ENCODE assay signal across 8 mouse cellular contexts in the genomic region with DNA sequence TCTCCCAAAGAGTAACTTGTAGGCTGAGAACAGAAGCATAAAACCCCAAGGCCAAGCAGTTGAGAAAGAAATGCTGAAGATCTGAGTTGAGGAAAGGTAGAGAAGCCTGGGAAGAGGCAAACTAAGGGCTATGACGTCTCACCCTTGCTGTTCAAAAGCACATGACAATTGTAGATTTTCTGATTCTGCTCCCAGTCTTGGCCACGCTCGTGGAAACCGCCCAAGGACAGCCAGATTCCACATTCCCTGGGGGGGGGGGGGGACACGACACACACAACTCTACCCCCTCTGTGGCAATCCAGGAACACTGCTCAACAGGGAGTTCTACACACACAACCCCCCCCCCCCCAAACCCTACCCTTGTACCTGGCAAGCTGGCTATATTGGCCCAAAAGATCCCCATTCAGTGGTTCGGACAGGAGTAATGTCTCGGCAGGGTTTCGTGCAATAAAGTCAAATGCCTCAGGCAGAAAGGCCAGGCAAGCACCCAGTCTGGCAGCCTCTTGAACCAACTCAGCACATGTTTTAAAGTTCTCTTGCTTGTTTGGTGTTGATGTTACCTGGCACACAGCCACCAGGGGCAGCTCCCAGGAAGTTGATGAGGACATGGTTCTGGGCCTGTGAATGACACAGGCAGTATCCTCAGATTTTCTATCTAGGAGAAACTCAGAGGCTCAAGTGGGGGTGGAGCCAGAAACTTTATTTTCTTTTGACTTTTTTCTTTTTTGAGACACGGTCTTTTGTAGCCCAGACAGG. TPM values are rescaled to one million over a fixed set of nuclear protein-coding genes. Genes with fewer than 3 reads are reported as not detected.
DNase-seq lines count a peak whose midpoint lies in the region; ATAC-seq and TF ChIP-seq lines count a peak whose summit lies in the region.

No protein-coding gene starts in this region.

- DNase-seq in liver, adult 2 months (ENCODE audit: extremely low read depth, low read depth, low spot score), result peak; percentile 81
- DNase-seq in liver, result no peak
- peak; percentile 60 for DNase-seq in adrenal gland, postnatal 10 days
- no peak for DNase-seq in hindbrain, embryonic 14.5 days (ENCODE audit: low spot score)
- no peak for DNase-seq in liver, embryonic 11.5 days (ENCODE audit: low spot score)
- no peak for DNase-seq in spleen, postnatal 14 days (ENCODE audit: low spot score in 2 of 2)
- no peak for DNase-seq in thymus, adult 2 months

- peaks cover 23% of the 10 kb centered on the region for H3K36me3 ChIP-seq in liver, adult 2 months (ENCODE audit: control insufficient read depth, insufficient read depth, low read length)
- H3K36me3 ChIP-seq in hindbrain, embryonic 14.5 days (replicated peaks; ENCODE audit: control insufficient read depth, insufficient read depth), result peaks cover 47% of the 10 kb centered on the region
- peaks cover 23% of the 10 kb centered on the region for H3K36me3 ChIP-seq in liver, embryonic 11.5 days (ENCODE audit: control insufficient read depth, insufficient read depth, low read length)
- peaks cover 32% of the 10 kb centered on the region for H3K36me3 ChIP-seq in small intestine, adult 2 months (ENCODE audit: control insufficient read depth, insufficient read depth, low read length)
- H3K36me3 ChIP-seq in thymus, adult 2 months (ENCODE audit: control insufficient read depth, insufficient read depth, low read length), result peaks cover 35% of the 10 kb centered on the region

- no peak for ATAC-seq in hindbrain, embryonic 14.5 days (ENCODE audit: low FRiP score)
- ATAC-seq in liver, embryonic 11.5 days (replicated peaks; ENCODE audit: low FRiP score), result peak; percentile 12; the same call in 1 of the 2 replicates

- no peaks in the 10 kb centered on the region for H3K27me3 ChIP-seq in liver, adult 2 months (ENCODE audit: control insufficient read depth, insufficient read depth, low read length)
- H3K27me3 ChIP-seq in hindbrain, embryonic 14.5 days (ENCODE audit: control insufficient read depth, insufficient read depth, low read length), result no peaks in the 10 kb centered on the region
- H3K27me3 ChIP-seq in liver, embryonic 11.5 days (replicated peaks; ENCODE audit: control insufficient read depth, insufficient read depth, low read length), result no peaks in the 10 kb centered on the region
- H3K27me3 ChIP-seq in small intestine, adult 2 months (ENCODE audit: control insufficient read depth, insufficient read depth, low read length), result no peaks in the 10 kb centered on the region
- no peaks in the 10 kb centered on the region for H3K27me3 ChIP-seq in thymus, adult 2 months (ENCODE audit: control insufficient read depth, insufficient read depth, low read length)

- H3K4me2 ChIP-seq in hindbrain, embryonic 14.5 days (replicated peaks), result no peak overlapping the region
- peak overlapping the region; percentile 81 for H3K4me2 ChIP-seq in liver, embryonic 11.5 days

- H3K9ac ChIP-seq in liver, adult 2 months (ENCODE audit: low read depth, low read length), result peak overlapping the region; percentile 8
- H3K9ac ChIP-seq in hindbrain, embryonic 14.5 days, result no peak overlapping the region
- no peak overlapping the region for H3K9ac ChIP-seq in liver, embryonic 11.5 days (ENCODE audit: low read depth, low read length)

- peaks cover 20% of the 10 kb centered on the region; the same call in 1 of the 2 replicates for H3K79me2 ChIP-seq in liver, adult 2 months (ENCODE audit: control insufficient read depth, insufficient read depth, low read length)

- H3K9me3 ChIP-seq in hindbrain, embryonic 14.5 days (ENCODE audit: control insufficient read depth, low read length), result peaks cover 6% of the 10 kb centered on the region; the same call in 1 of the 2 replicates
- H3K9me3 ChIP-seq in liver, embryonic 11.5 days (ENCODE audit: control insufficient read depth, low read length), result no peaks in the 10 kb centered on the region

- no peak for TF ChIP-seq CTCF in liver, adult 2 months (IDR thresholded peaks at IDR 0.05; ENCODE audit: low read depth, low read length)
- no peak for TF ChIP-seq CTCF in small intestine, adult 2 months (IDR thresholded peaks at IDR 0.05; ENCODE audit: extremely low read depth, insufficient read length, insufficient replicate concordance, low read depth, low read length)
- TF ChIP-seq CTCF in thymus, adult 2 months (IDR thresholded peaks at IDR 0.05; ENCODE audit: borderline replicate concordance, control insufficient read depth, extremely low read depth, insufficient read depth, low read length, poor library complexity), result no peak

- peak overlapping the region; percentile 88 for H3K27ac ChIP-seq in liver, adult 2 months (replicated peaks; ENCODE audit: insufficient read depth, low read depth, low read length)
- no peak overlapping the region for H3K27ac ChIP-seq in hindbrain, embryonic 14.5 days
- H3K27ac ChIP-seq in liver, embryonic 11.5 days (ENCODE audit: low read depth, low read length), result no peak overlapping the region
- peak overlapping the region; percentile 8; the same call in 1 of the 2 replicates for H3K27ac ChIP-seq in small intestine, adult 2 months (ENCODE audit: insufficient read depth, low read depth, low read length)
- H3K27ac ChIP-seq in thymus, adult 2 months (ENCODE audit: control insufficient read depth, insufficient read depth, low read length), result no peak overlapping the region

- H3K4me3 ChIP-seq in liver, adult 2 months (ENCODE audit: insufficient read depth, low read depth, low read length), result peak overlapping the region; percentile 10
- H3K4me3 ChIP-seq in hindbrain, embryonic 14.5 days (replicated peaks; ENCODE audit: low read length), result peak overlapping the region; percentile 92; the same call in 1 of the 2 replicates
- H3K4me3 ChIP-seq in liver, embryonic 11.5 days (ENCODE audit: low read depth, low read length), result peak overlapping the region; percentile 95
- H3K4me3 ChIP-seq in small intestine, adult 2 months (ENCODE audit: low read depth, low read length), result no peak overlapping the region
- no peak overlapping the region for H3K4me3 ChIP-seq in thymus, adult 2 months (ENCODE audit: control insufficient read depth, insufficient read depth, low read length)

- 23% methylated on average over 9 of the region's 9 CpGs for WGBS in liver, adult 2 months
- WGBS in hindbrain, embryonic 14.5 days, result 81% methylated on average over 9 of the region's 9 CpGs
- 80% methylated on average over 9 of the region's 9 CpGs for WGBS in liver, embryonic 11.5 days
- 58% methylated on average over 9 of the region's 9 CpGs for WGBS in small intestine, adult 2 months
- 90% methylated on average over 9 of the region's 9 CpGs for WGBS in thymus, adult 2 months

- TF ChIP-seq POLR2A in liver, adult 2 months (IDR thresholded peaks at IDR 0.05; ENCODE audit: extremely low read depth, insufficient read depth, low read length), result no peak
- no peak for TF ChIP-seq POLR2A in small intestine, adult 2 months (IDR thresholded peaks at IDR 0.05; ENCODE audit: low read depth, low read length)
- no peak for TF ChIP-seq POLR2A in thymus, adult 2 months (IDR thresholded peaks at IDR 0.05; ENCODE audit: control insufficient read depth, extremely low read depth, insufficient read depth, low read length, poor library complexity)

- H3K4me1 ChIP-seq in liver, adult 2 months (ENCODE audit: control insufficient read depth, insufficient read depth, low read length), result peaks cover 29% of the 10 kb centered on the region
- peaks cover 24% of the 10 kb centered on the region for H3K4me1 ChIP-seq in hindbrain, embryonic 14.5 days (replicated peaks; ENCODE audit: control insufficient read depth, insufficient read depth, low read length)
- peaks cover 8% of the 10 kb centered on the region for H3K4me1 ChIP-seq in liver, embryonic 11.5 days (replicated peaks; ENCODE audit: control insufficient read depth, insufficient read depth, low read length)
- H3K4me1 ChIP-seq in small intestine, adult 2 months (ENCODE audit: control insufficient read depth, insufficient read depth, insufficient read length, low read length), result peaks cover 11% of the 10 kb centered on the region
- H3K4me1 ChIP-seq in thymus, adult 2 months (replicated peaks; ENCODE audit: control insufficient read depth, insufficient read depth, low read length), result peaks cover 12% of the 10 kb centered on the region

RNA-seq across cellular contexts. Expression of a gene that starts 1.3 kb away (rescaled TPM):
- 128 and 132 TPM in 2 replicates for total RNA-seq in liver, adult 2 months (2014; rRNA removed)
- 120 and 139 TPM in 2 replicates for polyA plus RNA-seq in liver, adult 2 months (2012; rRNA removed)
- total RNA-seq in adrenal gland, postnatal 10 days (2021), result 10 to 100 TPM; 51.4 to 56.0 TPM
- 36.6 and 37.8 TPM in 2 replicates for polyA plus RNA-seq in hindbrain, embryonic 14.5 days (2014; fragmentation: Nextera tagmentation; extraction: Ambion mirVana)
- polyA plus RNA-seq in liver, embryonic 11.5 days (2014; fragmentation: Nextera tagmentation; extraction: Ambion mirVana), result 26.2 and 29.1 TPM in 2 replicates
- 36.8 and 50.7 TPM in 2 replicates for polyA plus RNA-seq in small intestine, adult 2 months (2012; rRNA removed)
- polyA plus RNA-seq in thymus, adult 2 months (2012; rRNA removed), result 48.8 and 52.2 TPM in 2 replicates

RNA-seq across cellular contexts. Expression of a gene that starts 1.4 kb away (rescaled TPM):
- 21.6 and 26.6 TPM in 2 replicates for total RNA-seq in liver, adult 2 months (2014; rRNA removed)
- 13.1 and 15.2 TPM in 2 replicates for polyA plus RNA-seq in liver, adult 2 months (2012; rRNA removed)
- total RNA-seq in adrenal gland, postnatal 10 days (2021), result 100 to 1,000 TPM; 107 to 114 TPM
- polyA plus RNA-seq in hindbrain, embryonic 14.5 days (2014; fragmentation: Nextera tagmentation; extraction: Ambion mirVana), result 60.3 and 66.1 TPM in 2 replicates
- polyA plus RNA-seq in liver, embryonic 11.5 days (2014; fragmentation: Nextera tagmentation; extraction: Ambion mirVana), result 68.0 and 73.7 TPM in 2 replicates
- 5.0 and 7.5 TPM in 2 replicates for polyA plus RNA-seq in small intestine, adult 2 months (2012; rRNA removed)
- polyA plus RNA-seq in thymus, adult 2 months (2012; rRNA removed), result 15.8 and 16.6 TPM in 2 replicates

RNA-seq across cellular contexts. Expression of a gene that starts 15.2 kb away (rescaled TPM):
- 14.7 and 15.8 TPM in 2 replicates for total RNA-seq in liver, adult 2 months (2014; rRNA removed)
- 28.3 and 34.1 TPM in 2 replicates for polyA plus RNA-seq in liver, adult 2 months (2012; rRNA removed)
- total RNA-seq in adrenal gland, postnatal 10 days (2021), result 10 to 100 TPM; 33.7 to 35.2 TPM
- polyA plus RNA-seq in hindbrain, embryonic 14.5 days (2014; fragmentation: Nextera tagmentation; extraction: Ambion mirVana), result 45.9 and 49.9 TPM in 2 replicates
- polyA plus RNA-seq in liver, embryonic 11.5 days (2014; fragmentation: Nextera tagmentation; extraction: Ambion mirVana), result 34.8 and 37.5 TPM in 2 replicates
- 24.5 and 40.7 TPM in 2 replicates for polyA plus RNA-seq in small intestine, adult 2 months (2012; rRNA removed)
- 60.8 and 61.5 TPM in 2 replicates for polyA plus RNA-seq in thymus, adult 2 months (2012; rRNA removed)

RNA-seq across cellular contexts. Expression of a gene that starts 16.5 kb away (rescaled TPM):
- not detected in 2 replicates for total RNA-seq in liver, adult 2 months (2014; rRNA removed)
- polyA plus RNA-seq in liver, adult 2 months (2012; rRNA removed), result 0.05 TPM in 1 of 2 replicates, not detected in the other
- 1 to 10 TPM; 5.3 to 5.7 TPM for total RNA-seq in adrenal gland, postnatal 10 days (2021)
- polyA plus RNA-seq in hindbrain, embryonic 14.5 days (2014; fragmentation: Nextera tagmentation; extraction: Ambion mirVana), result 2.6 and 3.9 TPM in 2 replicates
- 0.66 and 0.77 TPM in 2 replicates for polyA plus RNA-seq in liver, embryonic 11.5 days (2014; fragmentation: Nextera tagmentation; extraction: Ambion mirVana)
- polyA plus RNA-seq in small intestine, adult 2 months (2012; rRNA removed), result 0.13 and 0.16 TPM in 2 replicates
- 0.39 and 0.69 TPM in 2 replicates for polyA plus RNA-seq in thymus, adult 2 months (2012; rRNA removed)

RNA-seq across cellular contexts. Expression of a gene that starts 25.8 kb away (rescaled TPM):
- 0.09 and 0.20 TPM in 2 replicates for total RNA-seq in liver, adult 2 months (2014; rRNA removed)
- polyA plus RNA-seq in liver, adult 2 months (2012; rRNA removed), result 0.09 and 0.16 TPM in 2 replicates
- under 1 TPM; 0.12 to 0.21 TPM for total RNA-seq in adrenal gland, postnatal 10 days (2021)
- 2.3 TPM in 2 replicates for polyA plus RNA-seq in hindbrain, embryonic 14.5 days (2014; fragmentation: Nextera tagmentation; extraction: Ambion mirVana)
- 0.25 and 0.53 TPM in 2 replicates for polyA plus RNA-seq in liver, embryonic 11.5 days (2014; fragmentation: Nextera tagmentation; extraction: Ambion mirVana)
- 0.33 and 1.1 TPM in 2 replicates for polyA plus RNA-seq in small intestine, adult 2 months (2012; rRNA removed)
- polyA plus RNA-seq in thymus, adult 2 months (2012; rRNA removed), result 2.7 and 3.5 TPM in 2 replicates

Comparison
In these comparisons a context has a peak if more than half of its experiments do, and no peak if none do; other contexts are left out.
1. DNase-seq: peak in liver, adult 2 months (single experiment) and adrenal gland, postnatal 10 days (single experiment); none in liver (single experiment), hindbrain, embryonic 14.5 days (single experiment), liver, embryonic 11.5 days (single experiment), spleen, postnatal 14 days (0 of 2) and thymus, adult 2 months (single experiment).
2. H3K27ac ChIP-seq: peak in liver, adult 2 months (single experiment) and small intestine, adult 2 months (single experiment); none in hindbrain, embryonic 14.5 days (single experiment), liver, embryonic 11.5 days (single experiment) and thymus, adult 2 months (single experiment).
3. H3K4me3 ChIP-seq: peak in liver, adult 2 months (single experiment), hindbrain, embryonic 14.5 days (single experiment) and liver, embryonic 11.5 days (single experiment); none in small intestine, adult 2 months (single experiment) and thymus, adult 2 months (single experiment).